8 mouse cellular contexts compared by ENCODE assay signal in genomic region chr11:61174291-61174820, GRCm38 (mm10). TPM values are rescaled to one million over a fixed set of nuclear protein-coding genes. Genes with fewer than 3 reads are reported as not detected.
DNase-seq lines count a peak whose midpoint lies in the region; ATAC-seq and TF ChIP-seq lines count a peak whose summit lies in the region.

No protein-coding gene starts in this region.

- no peaks in the 10 kb centered on the region for H3K27me3 ChIP-seq in forebrain, postnatal 0 days (ENCODE audit: insufficient read depth, low read length)
- H3K27me3 ChIP-seq in kidney, embryonic 16.5 days (ENCODE audit: insufficient read depth, low read length), result no peaks in the 10 kb centered on the region
- no peaks in the 10 kb centered on the region for H3K27me3 ChIP-seq in liver, embryonic 15.5 days
- no peaks in the 10 kb centered on the region for H3K27me3 ChIP-seq in neural tube, embryonic 12.5 days (replicated peaks)

- peaks cover 31% of the 10 kb centered on the region for H3K4me1 ChIP-seq in forebrain, postnatal 0 days (ENCODE audit: insufficient read depth)
- H3K4me1 ChIP-seq in kidney, embryonic 16.5 days (ENCODE audit: insufficient read depth, low read length), result peaks cover 20% of the 10 kb centered on the region; the same call in 1 of the 2 replicates
- peaks cover 26% of the 10 kb centered on the region for H3K4me1 ChIP-seq in liver, embryonic 15.5 days (replicated peaks)
- H3K4me1 ChIP-seq in neural tube, embryonic 12.5 days, result peaks cover 34% of the 10 kb centered on the region

- peak; percentile 39 for DNase-seq in left cerebral cortex, adult 11 months (ENCODE audit: low spot score)
- no peak for DNase-seq in left cerebral cortex, adult 9 months (ENCODE audit: low spot score in 2 of 2)
- DNase-seq in c-Kit-positive CD71-positive TER-119-negative erythroid progenitor cells, embryonic 14.5 days (ENCODE audit: low read depth), result peak; percentile 19
- DNase-seq in forebrain, postnatal 0 days, result peak; percentile 90
- peak; percentile 79 for DNase-seq in thymus, postnatal 14 days

- H3K27ac ChIP-seq in forebrain, postnatal 0 days (ENCODE audit: low read depth, low read length), result peak overlapping the region; percentile 100
- H3K27ac ChIP-seq in kidney, embryonic 16.5 days (ENCODE audit: low read length), result peak overlapping the region; percentile 98
- H3K27ac ChIP-seq in liver, embryonic 15.5 days (replicated peaks), result peak overlapping the region; percentile 89
- H3K27ac ChIP-seq in neural tube, embryonic 12.5 days, result peak overlapping the region; percentile 95

- H3K4me3 ChIP-seq in forebrain, postnatal 0 days (ENCODE audit: low read depth, low read length), result peak overlapping the region; percentile 98
- peak overlapping the region; percentile 100 for H3K4me3 ChIP-seq in kidney, embryonic 16.5 days (ENCODE audit: low read length)
- peak overlapping the region; percentile 74 for H3K4me3 ChIP-seq in liver, embryonic 15.5 days (replicated peaks)
- H3K4me3 ChIP-seq in neural tube, embryonic 12.5 days, result peak overlapping the region; percentile 98

- ATAC-seq in forebrain, postnatal 0 days, result peak; percentile 44
- peak; percentile 50 for ATAC-seq in kidney, embryonic 16.5 days (ENCODE audit: low FRiP score, low TSS enrichment)
- ATAC-seq in liver, embryonic 15.5 days (ENCODE audit: insufficient read depth), result peak; percentile 0; the same call in 1 of the 2 replicates
- peak; percentile 55 for ATAC-seq in neural tube, embryonic 12.5 days (ENCODE audit: low FRiP score, low read depth)

- no peaks in the 10 kb centered on the region for H3K36me3 ChIP-seq in forebrain, postnatal 0 days (ENCODE audit: insufficient read depth)
- no peaks in the 10 kb centered on the region for H3K36me3 ChIP-seq in kidney, embryonic 16.5 days (ENCODE audit: insufficient read depth, low read length)
- no peaks in the 10 kb centered on the region for H3K36me3 ChIP-seq in liver, embryonic 15.5 days (replicated peaks)
- H3K36me3 ChIP-seq in neural tube, embryonic 12.5 days, result 0 out of 2 replicates have a peak, but pooled peaks cover 7% of the 10 kb centered on the region

- WGBS in forebrain, postnatal 0 days, result 1% methylated on average over 28 of the region's 28 CpGs
- WGBS in kidney, embryonic 16.5 days, result 0% methylated on average over 27 of the region's 28 CpGs
- under 1% methylated on average over 28 of the region's 28 CpGs for WGBS in liver, embryonic 15.5 days (ENCODE audit: insufficient replicate concordance)
- WGBS in neural tube, embryonic 12.5 days, result under 1% methylated on average over 28 of the region's 28 CpGs

- no peaks in the 10 kb centered on the region for H3K9me3 ChIP-seq in forebrain, postnatal 0 days (ENCODE audit: low read length)
- H3K9me3 ChIP-seq in kidney, embryonic 16.5 days (ENCODE audit: low read length), result no peaks in the 10 kb centered on the region
- no peaks in the 10 kb centered on the region for H3K9me3 ChIP-seq in liver, embryonic 15.5 days (replicated peaks)
- H3K9me3 ChIP-seq in neural tube, embryonic 12.5 days, result no peaks in the 10 kb centered on the region

- TF ChIP-seq CTCF in forebrain, postnatal 0 days (IDR thresholded peaks at IDR 0.05; ENCODE audit: low read depth), result peak; percentile 87

- H3K4me2 ChIP-seq in forebrain, postnatal 0 days (ENCODE audit: low read depth), result peak overlapping the region; percentile 65
- peak overlapping the region; percentile 64 for H3K4me2 ChIP-seq in kidney, embryonic 16.5 days (replicated peaks; ENCODE audit: low read depth, low read length)
- H3K4me2 ChIP-seq in liver, embryonic 15.5 days, result peak overlapping the region; percentile 99
- peak overlapping the region; percentile 73 for H3K4me2 ChIP-seq in neural tube, embryonic 12.5 days (replicated peaks)

- H3K9ac ChIP-seq in forebrain, postnatal 0 days, result peak overlapping the region; percentile 100
- H3K9ac ChIP-seq in kidney, embryonic 16.5 days (replicated peaks; ENCODE audit: low read length), result peak overlapping the region; percentile 100
- H3K9ac ChIP-seq in liver, embryonic 15.5 days, result peak overlapping the region; percentile 90
- peak overlapping the region; percentile 99 for H3K9ac ChIP-seq in neural tube, embryonic 12.5 days

RNA-seq across cellular contexts. Expression of gene Usp22, which starts 0.5 kb away (rescaled TPM):
- 545 and 656 TPM in 2 replicates for total RNA-seq in forebrain, postnatal 0 days (2014; rRNA removed)
- 345 and 405 TPM in 2 replicates for polyA plus RNA-seq in forebrain, postnatal 0 days (2015; fragmentation: Nextera tagmentation; extraction: Ambion mirVana)
- 137 and 144 TPM in 2 replicates for polyA plus RNA-seq in kidney, embryonic 16.5 days (2015; fragmentation: Nextera tagmentation; extraction: Ambion mirVana)
- polyA plus RNA-seq in liver, embryonic 15.5 days (2015; fragmentation: Nextera tagmentation; extraction: Ambion mirVana), result 15.9 and 17.0 TPM in 2 replicates
- polyA plus RNA-seq in neural tube, embryonic 12.5 days (2016; fragmentation: Nextera tagmentation; extraction: Ambion mirVana), result 346 and 373 TPM in 2 replicates

RNA-seq across cellular contexts. Expression of gene Aldh3a1, which starts 33.0 kb away (rescaled TPM):
- 0.62 TPM in 1 of 2 replicates, not detected in the other for total RNA-seq in forebrain, postnatal 0 days (2014; rRNA removed)
- 0.89 and 1.2 TPM in 2 replicates for polyA plus RNA-seq in forebrain, postnatal 0 days (2015; fragmentation: Nextera tagmentation; extraction: Ambion mirVana)
- not detected in 2 replicates for polyA plus RNA-seq in kidney, embryonic 16.5 days (2015; fragmentation: Nextera tagmentation; extraction: Ambion mirVana)
- polyA plus RNA-seq in liver, embryonic 15.5 days (2015; fragmentation: Nextera tagmentation; extraction: Ambion mirVana), result 0.10 and 0.14 TPM in 2 replicates
- not detected in 2 replicates for polyA plus RNA-seq in neural tube, embryonic 12.5 days (2016; fragmentation: Nextera tagmentation; extraction: Ambion mirVana)

RNA-seq across cellular contexts. Expression of gene Tnfrsf13b, which starts 47.8 kb away (rescaled TPM):
- total RNA-seq in forebrain, postnatal 0 days (2014; rRNA removed), result 1.1 and 4.2 TPM in 2 replicates
- polyA plus RNA-seq in forebrain, postnatal 0 days (2015; fragmentation: Nextera tagmentation; extraction: Ambion mirVana), result 0.83 and 1.4 TPM in 2 replicates
- polyA plus RNA-seq in kidney, embryonic 16.5 days (2015; fragmentation: Nextera tagmentation; extraction: Ambion mirVana), result 1.3 and 1.8 TPM in 2 replicates
- 4.2 and 4.4 TPM in 2 replicates for polyA plus RNA-seq in liver, embryonic 15.5 days (2015; fragmentation: Nextera tagmentation; extraction: Ambion mirVana)
- 1.2 TPM in 2 replicates for polyA plus RNA-seq in neural tube, embryonic 12.5 days (2016; fragmentation: Nextera tagmentation; extraction: Ambion mirVana)

Comparison
In these comparisons a context has a peak if more than half of its experiments do, and no peak if none do; other contexts are left out.
1. DNase-seq: peak in left cerebral cortex, adult 11 months (single experiment), c-Kit-positive CD71-positive TER-119-negative erythroid progenitor cells, embryonic 14.5 days (single experiment), forebrain, postnatal 0 days (single experiment) and thymus, postnatal 14 days (single experiment); none in left cerebral cortex, adult 9 months (0 of 2).
2. ATAC-seq: peak in every context shown above with its lines; median percentile 55 in neural tube, embryonic 12.5 days; 50 in kidney, embryonic 16.5 days; 44 in forebrain, postnatal 0 days; 0 in liver, embryonic 15.5 days.
3. Peak in every context shown above with its lines, with median percentiles within 50 percentile points of each other: H3K27ac ChIP-seq, H3K4me2 ChIP-seq, H3K4me3 ChIP-seq and H3K9ac ChIP-seq.